Mouse (Mus musculus) brain, embryonic 18.5 days (tissue): ENCODE results near the gene Thra.

ENCODE experiments used
- DNase-seq: peaks from one replicate; pipeline ENCODE4 v3.0.0-alpha.2; 2012; ENCODE audit warnings: low read depth, low spot score

The Thra gene

GRCm38 (mm10) chr11:98765421-98766309, 25.2 kb downstream of the Thra start:
- no peak for DNase-seq

GRCm38 (mm10) chr11:98766346-98766745, 25.9 kb downstream of the Thra start:
- DNase-seq = no peak

- DNase-seq = no peak
These were observed 26.4 kb downstream of the Thra start for GRCm38 (mm10) chr11:98766816-98767215.

GRCm38 (mm10) chr11:98767276-98767675, 26.8 kb downstream of the Thra start:
- no peak for DNase-seq

GRCm38 (mm10) chr11:98767713-98768112, 27.3 kb downstream of the Thra start:
- no peak for DNase-seq

- DNase-seq = no peak
These were observed 27.9 kb downstream of the Thra start for GRCm38 (mm10) chr11:98768127-98769006.

GRCm38 (mm10) chr11:98769007-98769954, 28.8 kb downstream of the Thra start:
- no peak for DNase-seq

- DNase-seq = no peak
These were observed 29.9 kb downstream of the Thra start for GRCm38 (mm10) chr11:98770096-98770975.

GRCm38 (mm10) chr11:98771131-98771530, 30.7 kb downstream of the Thra start:
- no peak for DNase-seq

GRCm38 (mm10) chr11:98771844-98772525, 31.5 kb downstream of the Thra start:
- no peak for DNase-seq

GRCm38 (mm10) chr11:98772667-98773171, 32.3 kb downstream of the Thra start:
- no peak for DNase-seq

GRCm38 (mm10) chr11:98773635-98774295, 33.3 kb downstream of the Thra start:
- peak; percentile 80 for DNase-seq

GRCm38 (mm10) chr11:98774582-98775347, 34.3 kb downstream of the Thra start, which contains the start of gene Nr1d1:
Nr1d1 (minus strand) TSS chr11:98775333.
- DNase-seq = no peak

- peak; percentile 88 for DNase-seq
These were observed 35.1 kb downstream of the Thra start for GRCm38 (mm10) chr11:98775348-98776051.

GRCm38 (mm10) chr11:98776052-98776764, 35.8 kb downstream of the Thra start:
- DNase-seq = no peak

GRCm38 (mm10) chr11:98776843-98777590, 36.6 kb downstream of the Thra start:
- DNase-seq = no peak
